Mouse (Mus musculus) lung, embryonic 15.5 days (tissue): ENCODE data around the gene Naaladl2. TPM values are rescaled to one million over a fixed set of nuclear protein-coding genes. Genes with fewer than 3 reads are reported as not detected.

ENCODE experiments used
- ATAC-seq: fragments of 200-750 bp; cut with Nextera tagmentation; 2 replicates; pipeline ENCODE4 v1.8.0; 2017; ENCODE audit warnings: moderate number of reproducible peaks, borderline replicate concordance; ENCODE audit not compliant: low FRiP score, low TSS enrichment; ENCODE audit errors: extremely low read depth
- H3K27ac ChIP-seq: fragments of 300-500 bp; sonication (generic); 2 replicates; pipeline ENCODE4 v1.5.1; 2015; ENCODE audit warnings: moderate library complexity, mild to moderate bottlenecking, inconsistent platforms
- H3K27me3 ChIP-seq: fragments of 300-500 bp; sonication (generic); 2 replicates; pipeline ENCODE4 v1.6.1; 2015; ENCODE audit warnings: inconsistent platforms
- H3K36me3 ChIP-seq: fragments of 300-500 bp; sonication (generic); 2 replicates; pipeline ENCODE4 v1.6.1; 2015; ENCODE audit warnings: inconsistent platforms
- H3K4me1 ChIP-seq: fragments of 300-500 bp; sonication (generic); 2 replicates; pipeline ENCODE4 v1.6.1; 2015; ENCODE audit warnings: inconsistent platforms
- H3K4me2 ChIP-seq: fragments of 300-500 bp; sonication (generic); 2 replicates; pipeline ENCODE4 v1.6.1; 2015; ENCODE audit warnings: inconsistent platforms, mild to moderate bottlenecking, moderate library complexity
- H3K4me3 ChIP-seq: fragments of 300-500 bp; sonication (generic); 2 replicates; pipeline ENCODE4 v1.5.1; 2015; ENCODE audit warnings: mild to moderate bottlenecking, inconsistent platforms
- H3K9ac ChIP-seq: fragments of 300-500 bp; sonication (generic); 2 replicates; pipeline ENCODE4 v1.6.1; 2015; ENCODE audit warnings: inconsistent platforms
- H3K9me3 ChIP-seq: fragments of 300-500 bp; sonication (generic); 2 replicates; pipeline ENCODE4 v1.6.1; 2016; ENCODE audit warnings: inconsistent platforms
- WGBS: fragments of 180-500 bp; shearing (Covaris S2); methylation state at CpG from one replicate; pipeline ENCODE4 v1.1.7; 2015; 5-methylcytosine and 5-hydroxymethylcytosine counted together
- polyA plus RNA-seq: library from polyadenylated mRNA; unstranded; fragments of >200 nt; fragmentation: Nextera tagmentation; extraction: Ambion mirVana; gene quantifications from 2 replicates; pipeline ENCODE4 v1.2.1, GENCODE M21; 2015

The Naaladl2 gene
- polyA plus RNA-seq, 1 experiment from 2014 or later: 3.2 TPM

DNA sequence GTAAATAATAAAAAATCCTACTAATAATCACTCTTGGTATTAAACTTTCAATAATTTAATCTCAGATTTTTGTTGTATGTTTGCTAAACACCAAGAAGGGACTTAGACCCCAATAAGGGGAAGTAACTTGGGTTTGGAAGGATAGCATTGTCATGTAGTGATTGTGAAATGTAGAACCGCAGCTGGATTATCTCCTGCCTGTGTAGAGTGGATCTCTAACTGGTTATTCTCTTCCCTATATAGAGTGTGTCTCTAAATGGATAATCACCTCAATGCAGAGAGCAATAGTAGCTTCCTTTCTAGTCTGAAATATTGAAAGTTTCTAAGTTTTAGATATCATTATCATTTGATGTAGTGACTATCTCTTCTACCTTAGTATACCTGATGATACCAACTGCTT, 1001.3 kb downstream of the Naaladl2 start:
- WGBS: 79% methylated on average over 1 of the region's 1 CpGs
- H3K9me3 ChIP-seq: no peaks in the 10 kb centered on the region
- no peak overlapping the region for H3K4me3 ChIP-seq
- H3K36me3 ChIP-seq: no peaks in the 10 kb centered on the region
- no peaks in the 10 kb centered on the region for H3K4me1 ChIP-seq
- no peak overlapping the region for H3K4me2 ChIP-seq
- H3K27ac ChIP-seq: no peak overlapping the region
- H3K27me3 ChIP-seq: no peaks in the 10 kb centered on the region
- no peak overlapping the region for H3K9ac ChIP-seq
- no peak for ATAC-seq

DNA sequence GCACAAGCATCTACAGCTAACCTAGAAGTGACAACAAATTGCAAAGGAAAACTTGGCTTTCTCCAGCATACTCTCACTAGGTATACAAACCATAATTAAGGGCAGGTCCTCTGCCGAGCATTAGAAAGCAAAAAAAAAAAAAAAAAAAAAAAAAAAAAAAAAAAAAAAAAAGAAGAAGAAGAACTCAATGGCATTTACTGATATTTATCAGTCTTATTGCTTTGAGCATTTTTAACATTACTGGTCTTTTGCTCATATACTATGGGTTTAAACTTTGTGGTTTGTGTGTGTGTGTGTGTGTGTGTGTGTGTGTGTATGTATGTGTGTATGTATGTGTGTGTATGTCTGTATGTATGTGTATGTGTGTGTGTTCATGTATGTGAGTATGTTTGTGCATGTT, 1006.1 kb downstream of the Naaladl2 start:
- Histone ChIP-seq H3K9me3 (no peaks in the 10 kb centered on the region), H3K27ac (no peak overlapping the region), H3K36me3 (no peaks in the 10 kb centered on the region), H3K9ac (no peak overlapping the region), H3K4me3 (no peak overlapping the region), H3K4me2 (no peak overlapping the region), H3K27me3 (no peaks in the 10 kb centered on the region), H3K4me1 (no peaks in the 10 kb centered on the region)
- ATAC-seq: no peak
- 64% methylated on average over 1 of the region's 1 CpGs for WGBS

DNA sequence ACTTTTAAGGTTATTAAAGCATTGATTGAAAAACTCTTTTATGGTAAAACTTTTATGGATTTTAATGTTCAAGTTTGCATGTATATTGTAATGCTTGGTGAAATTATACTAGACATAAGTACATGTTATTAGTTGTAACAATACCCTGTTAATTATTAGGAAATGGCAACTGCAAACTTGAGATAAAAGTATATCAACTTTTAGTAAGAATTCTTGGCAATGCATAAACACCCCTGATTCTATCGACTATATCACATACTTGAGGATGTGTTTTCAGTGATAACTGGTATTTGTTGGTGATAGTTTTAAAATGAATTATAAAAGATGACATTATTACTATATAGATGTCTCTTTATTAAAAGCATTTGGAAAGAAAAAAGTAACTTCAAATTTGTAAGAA, 1017.9 kb downstream of the Naaladl2 start:
- H3K4me2 ChIP-seq: no peak overlapping the region
- no peaks in the 10 kb centered on the region for H3K4me1 ChIP-seq
- no peaks in the 10 kb centered on the region for H3K36me3 ChIP-seq
- ATAC-seq: no peak
- no peaks in the 10 kb centered on the region for H3K9me3 ChIP-seq
- H3K4me3 ChIP-seq: no peak overlapping the region
- H3K9ac ChIP-seq: no peak overlapping the region
- no peaks in the 10 kb centered on the region for H3K27me3 ChIP-seq
- 70% methylated on average over 1 of the region's 1 CpGs for WGBS
- no peak overlapping the region for H3K27ac ChIP-seq

DNA sequence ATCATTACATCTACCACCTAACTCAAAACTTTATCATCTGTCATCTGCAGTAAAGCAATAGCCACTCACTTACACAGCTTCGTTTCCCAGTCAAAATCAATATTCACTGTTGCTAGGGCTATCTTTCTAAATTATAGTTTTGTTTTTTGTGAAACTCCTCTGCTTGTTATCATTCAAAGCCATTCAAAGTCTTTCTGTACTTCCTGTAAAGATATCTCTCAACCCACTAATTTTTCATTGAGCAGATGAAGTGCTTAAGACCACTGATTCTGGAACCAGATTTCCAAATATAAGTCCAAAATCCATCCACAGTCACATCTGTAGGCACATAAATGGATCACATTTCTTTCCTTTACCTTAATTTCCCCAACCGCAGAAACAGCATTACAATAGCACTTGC, 1020.0 kb downstream of the Naaladl2 start:
- Histone ChIP-seq H3K9ac (no peak overlapping the region), H3K36me3 (no peaks in the 10 kb centered on the region), H3K4me1 (no peaks in the 10 kb centered on the region), H3K27ac (no peak overlapping the region), H3K27me3 (no peaks in the 10 kb centered on the region), H3K4me3 (no peak overlapping the region), H3K9me3 (no peaks in the 10 kb centered on the region), H3K4me2 (no peak overlapping the region)
- 77% methylated on average over 2 of the region's 2 CpGs for WGBS
- ATAC-seq: no peak

DNA sequence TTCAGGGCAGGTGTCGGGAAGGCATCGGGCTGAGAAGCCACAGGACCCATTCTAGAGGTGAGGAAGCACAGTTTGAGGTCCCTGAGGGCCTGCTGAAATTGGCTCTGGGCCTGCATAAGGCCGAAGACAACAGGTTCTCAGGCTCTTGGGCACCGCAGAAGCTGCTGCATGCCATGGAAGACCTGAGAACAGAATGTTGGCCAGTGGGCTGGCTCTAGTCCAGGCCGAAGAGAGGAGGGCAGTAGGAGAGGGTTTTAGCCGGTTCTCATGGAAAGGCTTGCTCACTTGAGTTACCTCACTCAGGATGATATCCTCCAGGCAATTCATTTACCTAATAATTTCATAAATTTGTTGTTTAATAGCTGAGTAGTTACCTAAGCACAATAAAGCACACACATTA, 1025.9 kb downstream of the Naaladl2 start:
- no peak for ATAC-seq
- H3K27ac ChIP-seq: no peak overlapping the region
- no peaks in the 10 kb centered on the region for H3K9me3 ChIP-seq
- no peaks in the 10 kb centered on the region for H3K4me1 ChIP-seq
- H3K4me2 ChIP-seq: no peak overlapping the region
- H3K27me3 ChIP-seq: no peaks in the 10 kb centered on the region
- H3K36me3 ChIP-seq: no peaks in the 10 kb centered on the region
- no peak overlapping the region for H3K4me3 ChIP-seq
- H3K9ac ChIP-seq: no peak overlapping the region
- 85% methylated on average over 6 of the region's 6 CpGs for WGBS

DNA sequence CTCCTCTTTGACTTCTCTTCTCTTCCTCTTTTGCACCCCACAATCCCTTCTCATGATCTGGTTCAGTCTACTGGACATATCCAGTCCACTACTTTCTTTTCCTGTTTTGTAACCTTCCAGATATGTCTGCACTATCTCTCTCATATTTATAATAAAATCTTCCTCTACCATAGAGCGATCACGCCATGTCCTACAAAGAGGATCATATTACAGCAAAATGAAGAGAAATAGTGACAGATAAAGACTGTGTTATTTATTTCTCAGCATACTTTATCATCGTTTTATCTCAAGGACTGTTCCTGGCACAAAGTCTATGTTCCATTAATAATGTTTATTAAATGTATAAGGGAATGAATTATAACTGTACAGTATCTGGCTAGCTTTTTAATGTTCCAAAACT, 1029.2 kb downstream of the Naaladl2 start:
- no peaks in the 10 kb centered on the region for H3K9me3 ChIP-seq
- H3K27ac ChIP-seq: no peak overlapping the region
- H3K4me2 ChIP-seq: no peak overlapping the region
- ATAC-seq: no peak; the same call in 1 of the 2 replicates
- no peaks in the 10 kb centered on the region for H3K36me3 ChIP-seq
- no peaks in the 10 kb centered on the region for H3K27me3 ChIP-seq
- H3K4me1 ChIP-seq: no peaks in the 10 kb centered on the region
- H3K4me3 ChIP-seq: no peak overlapping the region
- no peak overlapping the region for H3K9ac ChIP-seq
- 39% methylated on average over 3 of the region's 3 CpGs for WGBS

DNA sequence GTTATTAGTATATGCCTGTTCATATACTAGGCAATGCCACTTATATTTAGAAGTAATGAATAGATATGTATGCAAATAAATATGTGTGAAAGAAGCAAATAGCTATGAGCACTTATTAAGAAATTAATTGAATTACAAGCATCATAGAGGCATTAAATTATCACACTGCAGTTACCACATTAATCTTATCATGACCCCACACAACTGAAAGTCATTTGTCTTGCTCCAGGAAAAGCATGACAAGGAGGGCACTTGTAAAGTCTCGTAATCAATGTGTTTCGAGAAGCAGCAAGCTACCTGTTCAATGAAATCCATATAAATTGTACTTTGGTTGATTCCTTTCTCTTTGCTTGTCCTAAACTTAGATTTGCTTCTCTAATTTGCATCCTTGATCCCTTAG, 1030.7 kb downstream of the Naaladl2 start:
- Histone ChIP-seq H3K27me3 (no peaks in the 10 kb centered on the region), H3K4me3 (no peak overlapping the region), H3K27ac (no peak overlapping the region), H3K36me3 (no peaks in the 10 kb centered on the region), H3K9ac (no peak overlapping the region), H3K9me3 (no peaks in the 10 kb centered on the region), H3K4me1 (no peaks in the 10 kb centered on the region), H3K4me2 (no peak overlapping the region)
- WGBS: 85% methylated on average over 2 of the region's 2 CpGs
- ATAC-seq: no peak

DNA sequence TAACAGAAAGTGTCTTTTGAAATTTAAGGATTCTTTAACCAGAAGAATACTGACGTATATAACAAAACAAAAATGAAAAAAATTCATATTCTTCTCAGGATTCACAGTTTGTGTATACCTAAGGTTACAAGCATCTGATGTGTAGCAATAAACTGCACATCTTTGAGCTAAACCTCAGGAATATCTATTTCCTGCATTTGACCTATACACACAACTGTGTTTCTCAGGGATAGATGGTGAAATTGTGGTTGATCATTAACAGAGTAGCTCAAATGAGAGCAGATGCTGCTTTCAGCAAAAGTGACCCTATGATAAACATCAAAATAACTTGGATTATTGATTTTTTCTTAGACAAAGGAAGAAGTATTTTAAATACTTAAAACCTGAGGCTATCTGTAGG, 1037.7 kb downstream of the Naaladl2 start:
- no peak overlapping the region for H3K27ac ChIP-seq
- no peaks in the 10 kb centered on the region for H3K4me1 ChIP-seq
- H3K9ac ChIP-seq: no peak overlapping the region
- H3K36me3 ChIP-seq: no peaks in the 10 kb centered on the region
- ATAC-seq: no peak
- no peak overlapping the region for H3K4me2 ChIP-seq
- WGBS: 81% methylated on average over 1 of the region's 1 CpGs
- H3K9me3 ChIP-seq: no peaks in the 10 kb centered on the region
- H3K4me3 ChIP-seq: no peak overlapping the region
- no peaks in the 10 kb centered on the region for H3K27me3 ChIP-seq

DNA sequence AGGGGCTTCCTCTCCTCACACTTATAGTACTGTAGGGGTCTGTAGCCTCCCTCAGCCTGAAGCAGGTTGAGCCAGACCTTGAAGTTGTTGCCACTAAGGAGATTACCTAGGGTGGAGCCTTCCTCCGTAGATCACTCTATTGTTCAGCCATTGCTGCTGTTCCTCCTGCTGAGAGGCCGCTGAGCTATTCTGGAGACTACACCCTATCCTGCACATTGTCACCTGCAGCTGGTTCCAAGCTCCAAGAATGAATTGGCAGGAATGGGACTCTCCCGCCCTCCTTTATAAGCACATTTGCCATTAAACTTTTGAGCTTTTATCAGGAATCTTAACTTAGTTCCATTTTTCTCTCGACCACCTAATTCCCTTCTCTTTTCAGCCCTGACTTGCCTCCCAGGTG, 1064.3 kb downstream of the Naaladl2 start:
- H3K36me3 ChIP-seq: no peaks in the 10 kb centered on the region
- ATAC-seq: no peak
- WGBS: 69% methylated on average over 4 of the region's 4 CpGs
- no peaks in the 10 kb centered on the region for H3K9me3 ChIP-seq
- H3K27me3 ChIP-seq: no peaks in the 10 kb centered on the region
- no peak overlapping the region for H3K9ac ChIP-seq
- H3K4me2 ChIP-seq: no peak overlapping the region
- no peak overlapping the region for H3K27ac ChIP-seq
- no peak overlapping the region for H3K4me3 ChIP-seq
- H3K4me1 ChIP-seq: no peaks in the 10 kb centered on the region

DNA sequence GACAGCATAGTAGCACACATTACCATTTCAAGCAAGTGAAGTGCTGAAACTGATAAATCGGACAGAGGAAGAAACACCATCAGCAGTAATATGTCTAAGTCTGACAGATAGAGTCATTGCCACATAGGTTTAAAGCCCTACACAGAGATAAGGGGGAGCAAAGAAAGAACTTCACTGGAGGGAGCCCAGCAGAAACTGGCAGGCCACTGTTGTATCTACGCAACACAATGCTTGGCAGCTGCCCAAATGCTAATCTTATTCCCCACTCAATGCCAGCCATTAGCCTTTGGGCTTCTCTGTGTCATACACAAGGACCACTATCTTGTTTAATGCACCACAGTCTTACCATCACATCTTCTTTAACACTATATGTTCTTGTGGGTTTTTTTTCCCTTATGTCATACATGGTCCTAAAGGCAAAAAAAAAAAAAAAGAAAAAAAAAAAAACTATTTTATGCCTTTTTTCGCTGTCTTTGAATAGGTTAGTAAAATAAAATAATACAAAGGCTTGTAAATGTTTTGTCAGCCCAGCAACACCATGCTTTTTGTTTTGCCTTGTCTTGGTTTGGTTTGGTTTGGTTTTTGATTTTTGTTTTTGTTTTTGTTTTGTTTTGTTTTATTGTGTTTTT, 1072.8 kb downstream of the Naaladl2 start:
- 37% methylated on average over 3 of the region's 3 CpGs for WGBS
- Histone ChIP-seq H3K27ac (peak overlapping the region; percentile 30), H3K4me2 (no peak overlapping the region)

DNA sequence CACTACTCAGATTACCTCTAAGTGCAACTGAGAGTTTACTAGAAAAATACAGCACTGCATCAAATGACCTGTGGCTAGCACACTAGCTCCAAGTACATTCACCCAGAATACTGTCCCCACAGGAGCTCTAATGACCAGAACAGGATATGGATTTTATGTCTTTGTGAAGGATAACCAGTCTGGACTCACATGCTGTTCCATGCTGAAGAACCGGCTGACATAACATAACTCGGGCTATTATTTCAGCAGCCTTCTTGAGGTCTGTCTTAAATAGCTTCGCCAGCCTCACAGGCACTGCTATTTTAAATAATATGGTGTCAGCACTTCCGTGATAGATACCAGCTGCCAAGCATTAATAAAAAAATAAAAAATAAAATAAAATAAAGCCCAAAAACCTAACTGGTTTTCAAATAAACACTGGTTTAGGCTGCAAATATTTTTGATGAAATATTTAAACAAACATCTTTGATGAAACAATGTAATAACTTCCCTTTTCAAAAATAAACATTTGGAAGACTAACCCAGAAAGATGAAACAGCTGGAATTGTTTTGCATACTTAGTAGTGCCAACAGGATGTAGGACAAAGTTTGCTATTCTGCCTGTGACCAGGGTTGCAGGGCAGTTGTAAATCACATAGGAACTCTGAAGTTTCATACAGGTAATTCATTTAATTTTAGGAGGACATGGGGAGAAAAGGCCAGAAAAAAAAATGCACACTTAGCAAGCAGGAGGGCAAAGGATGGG, 1073.5 kb downstream of the Naaladl2 start:
- ATAC-seq: peak; percentile 85
- Histone ChIP-seq H3K9ac (no peak overlapping the region), H3K4me2 (no peak overlapping the region)

More for the DNA sequence above, 1072.8 kb downstream of the Naaladl2 start:
- Histone ChIP-seq H3K27me3 (no peaks in the 10 kb centered on the region), H3K9ac (no peak overlapping the region), H3K4me1 (peaks cover 8% of the 10 kb centered on the region; the same call in 1 of the 2 replicates), H3K36me3 (no peaks in the 10 kb centered on the region), H3K9me3 (no peaks in the 10 kb centered on the region), H3K4me3 (no peak overlapping the region)
- ATAC-seq: peak; percentile 90

DNA sequence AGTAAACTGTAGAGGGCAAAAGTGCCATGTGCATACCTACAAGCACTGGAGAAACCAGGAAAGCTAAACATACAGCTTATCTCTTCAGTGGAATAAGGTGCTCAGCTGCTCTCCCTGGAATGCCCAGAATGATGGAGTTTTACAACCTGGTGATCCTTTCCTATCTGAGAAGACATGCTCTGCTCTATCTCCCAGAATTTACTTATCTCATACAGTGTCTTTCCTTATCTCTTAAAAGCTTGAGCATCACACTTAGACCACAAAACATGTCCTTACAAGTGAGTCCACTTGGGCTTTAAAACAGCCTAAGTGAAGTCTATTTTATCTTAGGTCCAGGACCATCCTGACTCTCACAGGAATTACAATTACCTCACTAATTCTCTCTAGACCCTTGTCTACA, 1095.8 kb downstream of the Naaladl2 start:
- no peak overlapping the region for H3K9ac ChIP-seq
- no peaks in the 10 kb centered on the region for H3K27me3 ChIP-seq
- ATAC-seq: no peak
- no peak overlapping the region for H3K4me3 ChIP-seq
- H3K4me1 ChIP-seq: no peaks in the 10 kb centered on the region
- no peak overlapping the region for H3K4me2 ChIP-seq
- no peak overlapping the region for H3K27ac ChIP-seq
- no peaks in the 10 kb centered on the region for H3K36me3 ChIP-seq
- no peaks in the 10 kb centered on the region for H3K9me3 ChIP-seq

More for the DNA sequence above, 1073.5 kb downstream of the Naaladl2 start:
- Histone ChIP-seq H3K4me1 (peaks cover 8% of the 10 kb centered on the region; the same call in 1 of the 2 replicates), H3K36me3 (no peaks in the 10 kb centered on the region), H3K27me3 (no peaks in the 10 kb centered on the region), H3K27ac (peak overlapping the region; percentile 70), H3K9me3 (no peaks in the 10 kb centered on the region), H3K4me3 (no peak overlapping the region)
- 26% methylated on average over 4 of the region's 4 CpGs for WGBS
